Mouse (Mus musculus): ENCODE results near the gene Polr3gl. TPM values are rescaled to one million over a fixed set of nuclear protein-coding genes. Genes with fewer than 3 reads are reported as not detected.

The Polr3gl gene
- polyA plus RNA-seq (2012; rRNA removed): 44.5 and 55.9 TPM in 2 replicates

DNA sequence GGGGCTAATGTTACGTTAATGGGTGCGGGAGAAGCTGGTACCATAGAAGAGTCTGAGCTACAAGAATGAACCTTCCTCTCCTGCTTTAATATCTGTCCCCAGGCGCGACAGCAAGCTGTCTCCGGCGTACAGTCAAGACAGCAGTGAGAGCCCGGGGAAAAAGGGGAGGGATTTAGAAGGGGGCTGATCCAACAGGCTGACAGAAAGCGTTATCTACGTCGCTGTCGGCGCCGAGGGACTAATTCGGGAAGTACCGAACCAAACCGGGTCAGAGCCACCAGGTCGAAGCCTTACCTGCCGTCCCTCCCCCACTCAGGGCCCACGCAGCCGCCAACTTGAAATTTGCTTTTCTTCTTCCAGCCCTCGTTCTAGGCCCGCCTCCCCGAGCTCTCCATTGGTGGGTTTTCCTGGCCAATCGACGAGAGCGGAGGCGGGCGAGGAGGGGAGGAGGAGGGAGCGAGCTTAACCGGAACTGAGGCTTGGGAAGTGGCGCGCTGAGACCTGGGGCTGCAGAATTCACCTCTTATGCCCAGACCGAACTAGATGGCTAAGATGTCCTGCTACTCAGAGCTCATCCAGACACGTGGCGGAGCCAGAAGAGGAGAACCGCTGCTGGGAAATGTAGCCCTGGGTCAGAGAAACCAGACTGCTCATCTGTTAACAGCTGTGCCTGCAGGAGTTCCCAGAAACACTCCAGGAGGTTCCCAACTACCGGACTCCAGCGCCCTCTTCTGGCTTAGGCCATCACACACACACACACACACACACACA, at the start of gene Polr3gl:
Gene Polr3gl (minus strand): TSS at position 392 of the 771 bp plus-strand sequence.
- Histone ChIP-seq H3K4me3 (ENCODE audit: insufficient read depth, low read length) (peak within 1 kb of the TSS; percentile 60), H3K27ac (ENCODE audit: insufficient read depth, low read length) (peak within 1 kb of the TSS; percentile 57; the same call in 1 of the 2 replicates), H3K4me1 (ENCODE audit: control insufficient read depth, insufficient read depth, low read length) (peaks cover 3% of the 10 kb centered on the region)
- TF ChIP-seq CTCF (IDR thresholded peaks at IDR 0.05; ENCODE audit: extremely low read depth, insufficient read depth, low read length) (no peak), POLR2A (IDR thresholded peaks at IDR 0.05; ENCODE audit: extremely low read depth, insufficient read depth, low read length) (peak; percentile 94)

DNA sequence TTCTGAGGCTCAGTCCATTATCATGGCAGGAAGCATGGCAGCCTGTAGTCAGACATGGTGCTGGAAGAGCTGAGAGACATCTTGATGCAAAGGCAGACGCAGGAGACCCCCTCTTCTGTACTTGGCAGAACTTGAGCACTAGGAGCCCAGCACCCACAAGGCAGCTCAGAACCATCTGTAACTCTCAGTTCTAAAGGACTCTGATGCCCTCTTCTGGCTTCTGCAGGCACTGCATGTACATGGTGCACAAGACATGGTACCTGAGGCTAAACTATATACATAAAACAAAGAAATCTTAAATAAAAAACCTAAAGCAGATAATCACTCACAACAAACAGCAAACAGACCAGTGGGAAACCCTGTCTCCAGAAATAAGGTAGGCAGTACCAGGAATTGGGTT, 45.2 kb upstream of the Polr3gl start:
- Histone ChIP-seq H3K27ac (ENCODE audit: insufficient read depth, low read length) (no peak overlapping the region), H3K4me1 (ENCODE audit: control insufficient read depth, insufficient read depth, low read length) (peaks cover 5% of the 10 kb centered on the region), H3K4me3 (ENCODE audit: insufficient read depth, low read length) (no peak overlapping the region)
- TF ChIP-seq POLR2A (IDR thresholded peaks at IDR 0.05; ENCODE audit: extremely low read depth, insufficient read depth, low read length): no peak
- peak; percentile 61 for TF ChIP-seq CTCF (IDR thresholded peaks at IDR 0.05; ENCODE audit: extremely low read depth, insufficient read depth, low read length)

DNA sequence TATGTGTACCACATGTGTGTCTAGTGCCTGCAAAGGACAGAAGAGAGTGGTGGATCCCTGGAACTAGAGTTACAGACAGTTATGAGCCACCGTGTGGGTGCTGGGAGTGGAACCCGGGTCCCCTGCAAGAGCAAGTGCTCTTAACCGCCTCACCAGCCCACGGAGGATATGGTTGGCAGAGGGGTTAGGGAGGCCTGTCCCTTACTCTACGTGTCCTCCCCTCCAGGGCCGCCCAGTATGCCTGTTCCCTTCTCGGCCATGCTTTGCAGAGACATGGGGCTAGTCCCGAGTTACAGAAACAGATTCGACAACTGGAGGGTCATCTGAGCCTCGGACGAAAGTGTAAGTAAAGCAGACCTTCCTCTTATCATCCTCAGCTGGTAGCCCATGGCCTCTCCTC, 42.5 kb upstream of the Polr3gl start:
- no peak overlapping the region for H3K27ac ChIP-seq (ENCODE audit: insufficient read depth, low read length)
- H3K4me1 ChIP-seq (ENCODE audit: control insufficient read depth, insufficient read depth, low read length): peaks cover 5% of the 10 kb centered on the region
- peak overlapping the region; percentile 87; the same call in 1 of the 2 replicates for H3K4me3 ChIP-seq (ENCODE audit: insufficient read depth, low read length)
- no peak for TF ChIP-seq POLR2A (IDR thresholded peaks at IDR 0.05; ENCODE audit: extremely low read depth, insufficient read depth, low read length)
- no peak for TF ChIP-seq CTCF (IDR thresholded peaks at IDR 0.05; ENCODE audit: extremely low read depth, insufficient read depth, low read length)

DNA sequence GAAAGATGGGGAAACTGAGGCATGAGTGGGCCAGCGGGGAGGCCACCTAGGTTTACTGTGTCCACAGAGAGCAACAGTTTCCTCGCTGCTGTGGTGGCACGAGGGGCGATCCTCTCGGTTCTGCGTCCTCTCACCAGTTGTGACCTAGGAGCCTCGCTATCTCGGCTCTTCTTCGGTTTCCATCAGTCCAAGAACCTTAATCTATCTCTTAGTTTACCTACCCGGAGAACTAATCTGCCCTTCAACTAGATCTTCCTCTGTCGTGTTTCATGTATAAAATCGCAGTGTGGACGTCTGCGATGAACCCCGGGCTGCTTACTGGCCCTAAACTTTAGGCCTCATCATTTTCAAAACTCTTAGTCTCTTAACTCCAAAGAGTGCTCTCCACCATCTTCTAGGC, 41.9 kb upstream of the Polr3gl start:
- H3K4me1 ChIP-seq (ENCODE audit: control insufficient read depth, insufficient read depth, low read length): peaks cover 5% of the 10 kb centered on the region
- peak overlapping the region; percentile 87 for H3K4me3 ChIP-seq (ENCODE audit: insufficient read depth, low read length)
- TF ChIP-seq POLR2A (IDR thresholded peaks at IDR 0.05; ENCODE audit: extremely low read depth, insufficient read depth, low read length) (no peak), CTCF (IDR thresholded peaks at IDR 0.05; ENCODE audit: extremely low read depth, insufficient read depth, low read length) (no peak)
- peak overlapping the region; percentile 9; the same call in 1 of the 2 replicates for H3K27ac ChIP-seq (ENCODE audit: insufficient read depth, low read length)

DNA sequence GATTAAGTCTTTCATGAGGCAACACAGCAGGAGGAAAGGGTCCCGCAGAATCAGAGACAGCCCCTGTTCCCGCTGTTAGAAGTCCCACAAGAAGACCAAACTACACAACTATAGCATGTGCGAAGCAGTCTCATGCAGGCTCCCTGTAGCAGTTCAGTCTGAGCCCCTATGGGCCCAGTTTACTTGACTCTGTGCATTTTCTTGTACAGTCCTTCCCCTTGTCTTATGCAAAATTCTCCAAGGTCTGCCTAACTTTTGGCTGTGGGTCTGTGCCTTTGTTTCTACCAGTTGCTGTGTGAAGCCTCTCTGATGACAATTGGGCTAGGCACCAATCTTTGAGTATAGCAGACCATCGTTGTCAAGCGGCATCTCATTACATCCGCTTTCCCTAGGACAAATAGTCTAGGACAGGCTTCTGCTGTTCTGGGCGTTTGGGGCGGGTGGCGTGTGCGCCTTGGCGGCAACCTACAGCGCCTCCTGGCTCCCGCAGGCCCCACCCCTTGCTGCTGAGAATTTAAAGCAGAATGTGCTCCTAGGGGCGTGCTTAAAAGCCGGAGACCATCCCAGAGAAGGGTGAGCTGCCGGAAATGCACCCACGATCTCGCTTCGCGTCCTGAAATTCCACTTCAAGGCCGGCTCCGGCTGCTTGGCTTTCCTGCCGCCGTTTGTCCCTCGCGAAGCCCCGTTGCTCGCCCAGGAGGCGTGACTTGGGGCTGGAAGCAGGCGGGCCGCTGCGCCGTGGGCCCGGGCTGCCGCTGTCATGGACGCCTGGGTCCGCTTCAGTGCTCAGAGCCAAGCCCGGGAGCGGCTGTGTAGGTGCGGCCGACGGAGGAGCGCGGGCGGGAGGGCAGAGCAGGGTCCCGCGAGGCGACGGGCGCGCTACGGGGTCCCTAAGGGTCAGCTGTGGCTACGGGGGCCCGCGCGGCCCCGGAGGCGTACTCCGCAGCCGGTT, 41.2 kb upstream of the Polr3gl start, which contains the start of the genes Pex11b and Gm42957:
Gene Pex11b (plus strand): TSS at position 449 of the 952 bp plus-strand sequence.
Gene Gm42957 (plus strand): TSS at position 547 of the 952 bp plus-strand sequence.
- Histone ChIP-seq H3K4me1 (ENCODE audit: control insufficient read depth, insufficient read depth, low read length) (peaks cover 5% of the 10 kb centered on the region), H3K4me3 (ENCODE audit: insufficient read depth, low read length) (peak within 1 kb of the TSS; percentile 87), H3K27ac (ENCODE audit: insufficient read depth, low read length) (peak within 1 kb of the TSS; percentile 9; the same call in 1 of the 2 replicates)
- TF ChIP-seq POLR2A (IDR thresholded peaks at IDR 0.05; ENCODE audit: extremely low read depth, insufficient read depth, low read length) (no peak), CTCF (IDR thresholded peaks at IDR 0.05; ENCODE audit: extremely low read depth, insufficient read depth, low read length) (no peak)

DNA sequence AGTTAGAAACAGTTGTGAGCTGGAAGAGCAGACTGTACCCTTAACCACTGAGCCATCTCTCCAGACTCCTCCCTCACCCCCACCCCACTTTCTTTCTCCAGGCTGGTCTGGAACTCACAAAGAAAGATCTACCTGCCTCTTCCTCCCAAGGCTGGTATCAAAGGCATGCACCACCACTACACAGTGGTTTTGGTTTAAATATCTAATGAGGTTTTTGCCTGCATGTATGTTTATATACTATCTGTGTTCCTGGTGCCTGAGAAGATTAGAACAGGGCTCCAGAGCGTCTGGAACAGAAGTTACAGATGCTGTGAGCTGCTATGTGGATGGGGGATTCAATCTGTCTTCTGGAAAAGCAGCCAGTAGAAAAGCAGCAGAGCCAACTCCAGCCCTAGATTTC, 40.0 kb upstream of the Polr3gl start:
- Histone ChIP-seq H3K4me3 (ENCODE audit: insufficient read depth, low read length) (no peak overlapping the region), H3K27ac (ENCODE audit: insufficient read depth, low read length) (no peak overlapping the region), H3K4me1 (ENCODE audit: control insufficient read depth, insufficient read depth, low read length) (peaks cover 5% of the 10 kb centered on the region)
- TF ChIP-seq CTCF (IDR thresholded peaks at IDR 0.05; ENCODE audit: extremely low read depth, insufficient read depth, low read length) (no peak), POLR2A (IDR thresholded peaks at IDR 0.05; ENCODE audit: extremely low read depth, insufficient read depth, low read length) (no peak)

DNA sequence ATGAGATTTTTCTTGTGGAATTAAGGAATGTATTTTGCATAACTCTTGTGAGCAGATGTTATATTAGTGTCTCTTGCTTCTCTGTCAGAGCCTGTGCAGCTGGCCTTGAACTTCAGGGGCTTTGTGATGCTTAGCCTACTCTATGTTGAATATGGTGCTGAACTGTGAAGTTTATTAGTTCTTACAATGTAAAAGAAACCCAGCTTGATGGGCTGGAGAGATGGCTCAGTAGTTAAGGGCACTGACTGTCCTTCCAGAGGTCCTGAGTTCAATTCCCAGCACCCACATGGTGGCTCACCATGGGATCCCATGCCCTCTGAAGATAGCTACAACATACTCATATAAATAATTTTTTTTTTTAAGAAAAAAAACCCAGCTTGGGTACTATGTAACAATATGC, 38.1 kb upstream of the Polr3gl start:
- no peak for TF ChIP-seq POLR2A (IDR thresholded peaks at IDR 0.05; ENCODE audit: extremely low read depth, insufficient read depth, low read length)
- no peak for TF ChIP-seq CTCF (IDR thresholded peaks at IDR 0.05; ENCODE audit: extremely low read depth, insufficient read depth, low read length)
- H3K4me3 ChIP-seq (ENCODE audit: insufficient read depth, low read length): no peak overlapping the region

DNA sequence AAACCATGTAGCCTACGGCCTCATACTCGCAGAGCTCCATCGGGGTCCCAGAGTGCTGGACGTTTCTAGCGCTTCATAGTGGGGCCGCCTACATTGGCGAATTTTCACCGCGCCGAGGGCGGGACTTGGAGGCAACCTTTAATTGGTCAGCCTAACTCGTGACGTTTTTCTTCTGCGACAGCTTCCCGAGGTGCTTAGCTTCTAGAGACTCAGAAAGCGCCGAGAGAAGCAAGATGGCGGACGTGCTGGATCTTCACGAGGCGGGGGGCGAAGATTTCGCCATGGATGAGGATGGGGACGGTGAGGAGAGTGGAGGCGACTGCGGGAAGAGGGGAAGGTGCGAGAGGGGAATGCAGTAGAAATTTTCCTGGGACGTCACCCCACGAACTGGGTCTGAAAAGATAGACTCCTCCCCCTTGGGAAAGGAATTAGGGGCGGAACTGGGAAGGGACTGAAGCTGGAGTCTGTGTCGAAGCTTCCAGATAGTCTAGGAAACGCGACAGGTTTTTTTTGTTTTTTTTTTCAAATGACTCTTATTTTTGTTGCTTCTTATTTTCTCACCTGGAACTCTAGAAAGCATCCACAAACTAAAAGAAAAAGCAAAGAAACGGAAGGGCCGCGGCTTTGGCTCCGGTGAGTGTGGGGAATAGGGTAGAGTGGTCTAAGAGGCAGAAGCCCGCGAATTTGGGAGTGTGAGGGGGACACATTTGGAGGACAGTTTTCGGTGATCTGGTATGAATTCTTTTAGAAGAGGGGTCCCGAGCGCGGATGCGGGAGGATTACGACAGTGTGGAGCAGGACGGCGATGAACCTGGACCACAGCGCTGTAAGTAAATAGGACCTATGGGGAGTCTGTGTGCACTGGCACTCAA, 36.0 kb upstream of the Polr3gl start, which contains the start of gene Rbm8a:
Gene Rbm8a (plus strand): TSS at position 205 of the 872 bp plus-strand sequence.
- H3K4me3 ChIP-seq (ENCODE audit: insufficient read depth, low read length): peak within 1 kb of the TSS; percentile 60
- TF ChIP-seq CTCF (IDR thresholded peaks at IDR 0.05; ENCODE audit: extremely low read depth, insufficient read depth, low read length) (no peak), POLR2A (IDR thresholded peaks at IDR 0.05; ENCODE audit: extremely low read depth, insufficient read depth, low read length) (peak; percentile 89)
- peaks cover 3% of the 10 kb centered on the region; the same call in 1 of the 2 replicates for H3K4me1 ChIP-seq (ENCODE audit: control insufficient read depth, insufficient read depth, low read length)
- peak within 1 kb of the TSS; percentile 29; the same call in 1 of the 2 replicates for H3K27ac ChIP-seq (ENCODE audit: insufficient read depth, low read length)

More for the DNA sequence above, 38.1 kb upstream of the Polr3gl start:
- Histone ChIP-seq H3K27ac (ENCODE audit: insufficient read depth, low read length) (no peak overlapping the region), H3K4me1 (ENCODE audit: control insufficient read depth, insufficient read depth, low read length) (peaks cover 6% of the 10 kb centered on the region)
